Mouse (Mus musculus) lung, embryonic 14.5 days (tissue): ENCODE measurements at regions not wholly inside any gene's neighbourhood (a gene's known extent, or its start where the extent isn't known, plus 50 kb on each side); places are given as distances from the start of the nearest gene placed in this dataset.

ENCODE experiments used
- ATAC-seq: fragments of 200-750 bp; cut with Nextera tagmentation; 2 replicates; pipeline ENCODE4 v1.8.0; 2017; ENCODE audit warnings: mild to moderate bottlenecking, moderate TSS enrichment, moderate library complexity; ENCODE audit not compliant: insufficient read depth
- DNase-seq: peaks from one replicate; pipeline ENCODE4 v3.0.0-alpha.2; 2015
- H3K27ac ChIP-seq: fragments of 300-500 bp; sonication (generic); 2 replicates; pipeline ENCODE4 v1.5.1; 2014; ENCODE audit warnings: low read depth, mild to moderate bottlenecking, moderate library complexity
- H3K27me3 ChIP-seq: fragments of 300-500 bp; sonication (generic); 2 replicates; pipeline ENCODE4 v1.6.1; 2014; ENCODE audit warnings: low read length, control low read depth; ENCODE audit not compliant: insufficient read depth
- H3K36me3 ChIP-seq: fragments of 300-500 bp; sonication (generic); 2 replicates; pipeline ENCODE4 v1.6.1; 2014; ENCODE audit warnings: control low read depth; ENCODE audit not compliant: insufficient read depth
- H3K4me1 ChIP-seq: fragments of 300-500 bp; sonication (generic); 2 replicates; pipeline ENCODE4 v1.6.1; 2014; ENCODE audit warnings: antibody characterized with exemption, control low read depth; ENCODE audit not compliant: insufficient read depth
- H3K4me2 ChIP-seq: fragments of 300-500 bp; sonication (generic); 2 replicates; pipeline ENCODE4 v1.6.1; 2014; ENCODE audit warnings: mild to moderate bottlenecking
- H3K4me3 ChIP-seq: fragments of 300-500 bp; sonication (generic); 2 replicates; pipeline ENCODE4 v1.5.1; 2014; ENCODE audit warnings: low read depth, low read length
- H3K9ac ChIP-seq: fragments of 300-500 bp; sonication (generic); 2 replicates; pipeline ENCODE4 v1.6.1; 2014
- H3K9me3 ChIP-seq: fragments of 300-500 bp; sonication (generic); 2 replicates; pipeline ENCODE4 v1.6.1; 2016; ENCODE audit warnings: low read depth, low read length, control low read depth
- CTCF ChIP-seq: IDR thresholded peaks from 2 replicates; pipeline ENCODE4 v1.5.1; 2016; ENCODE audit warnings: antibody characterized with exemption, low read depth
- WGBS: fragments of 180-500 bp; shearing (Covaris S2); extraction: QIAGEN DNeasy Blood & Tissue Kit; methylation state at CpG from one replicate; pipeline ENCODE4 v1.1.7; 2014; 5-methylcytosine and 5-hydroxymethylcytosine counted together

DNA sequence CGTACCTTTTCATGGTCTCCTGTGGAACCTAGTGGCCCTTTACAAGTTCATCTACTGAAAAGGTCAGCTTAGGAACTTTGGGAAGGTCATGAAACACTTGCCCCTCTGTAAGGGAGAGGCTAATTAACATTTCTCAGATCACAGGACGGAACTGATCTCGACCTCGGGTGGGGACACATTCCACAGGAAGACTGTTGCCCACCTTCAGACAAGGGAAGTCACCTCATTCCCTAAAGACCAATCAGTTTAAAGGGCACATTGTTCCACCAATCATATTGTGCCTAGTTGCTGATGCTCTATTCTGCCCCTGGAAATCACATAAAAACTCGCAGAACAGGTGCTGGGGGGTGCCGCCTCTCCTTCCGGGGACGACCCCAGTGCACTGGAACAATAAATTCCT, 170.8 kb downstream of the Gm10260 start:
- ATAC-seq (no peak), DNase-seq (no peak)
- WGBS, result 78% methylated on average over 8 of the region's 8 CpGs
- no peaks in the 10 kb centered on the region for H3K36me3 ChIP-seq
- TF ChIP-seq CTCF, result no peak
- H3K27me3 ChIP-seq, result no peaks in the 10 kb centered on the region
- H3K4me3 ChIP-seq, result no peak overlapping the region
- H3K27ac ChIP-seq, result no peak overlapping the region
- no peaks in the 10 kb centered on the region for H3K9me3 ChIP-seq
- H3K4me1 ChIP-seq, result no peaks in the 10 kb centered on the region
- H3K4me2 ChIP-seq, result no peak overlapping the region
- no peak overlapping the region for H3K9ac ChIP-seq

DNA sequence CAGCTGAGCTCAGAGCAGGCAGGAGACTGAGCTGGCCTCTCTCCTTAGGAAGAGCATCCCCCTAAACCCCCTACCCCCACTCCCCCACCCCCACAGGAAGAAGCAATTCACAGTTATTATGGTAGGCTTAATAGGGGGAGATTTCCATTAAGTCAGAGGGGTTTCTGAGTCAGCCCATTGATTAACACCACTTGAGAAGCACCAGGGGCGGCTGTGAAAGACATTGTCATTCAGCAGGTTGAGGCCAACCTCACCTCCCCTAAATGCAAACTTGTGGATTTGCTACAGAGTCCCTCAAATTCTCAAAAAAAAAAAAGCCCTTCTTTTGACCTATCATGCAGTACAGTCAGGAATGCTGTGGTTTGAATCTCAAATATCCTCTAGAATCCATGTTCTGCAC, 172.3 kb downstream of the Gm10260 start:
- TF ChIP-seq CTCF, result no peak
- ATAC-seq, result no peak

DNA sequence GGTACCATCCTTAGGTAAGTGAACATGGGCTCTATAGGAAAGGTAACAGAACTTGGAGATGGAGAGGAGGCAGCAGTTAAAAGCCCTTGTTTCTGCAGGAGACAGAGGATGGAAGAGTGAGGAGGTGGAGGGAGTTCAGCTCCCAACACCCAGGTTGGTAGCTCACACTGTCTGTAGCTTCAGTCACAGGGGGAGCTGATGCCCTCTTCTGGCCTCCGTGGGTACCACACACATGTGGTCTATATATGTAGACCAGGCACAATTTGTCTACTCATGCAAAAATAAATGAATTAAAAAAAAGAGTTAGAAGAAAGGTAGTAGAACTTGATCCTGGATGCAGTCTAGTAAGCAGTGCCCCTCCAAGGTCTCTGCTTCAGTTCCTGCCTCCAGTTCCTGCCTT, 173.3 kb downstream of the Gm10260 start:
- Histone ChIP-seq H3K27ac (no peak overlapping the region), H3K4me2 (no peak overlapping the region), H3K36me3 (no peaks in the 10 kb centered on the region), H3K9me3 (no peaks in the 10 kb centered on the region), H3K9ac (no peak overlapping the region), H3K27me3 (no peaks in the 10 kb centered on the region), H3K4me1 (no peaks in the 10 kb centered on the region), H3K4me3 (no peak overlapping the region)
- WGBS, result 65% methylated on average over 1 of the region's 1 CpGs
- DNase-seq (no peak), ATAC-seq (no peak)
- TF ChIP-seq CTCF, result peak; percentile 40; the same call in 1 of the 2 replicates

More for the DNA sequence above, 172.3 kb downstream of the Gm10260 start:
- Histone ChIP-seq H3K36me3 (no peaks in the 10 kb centered on the region), H3K9me3 (no peaks in the 10 kb centered on the region), H3K4me2 (no peak overlapping the region), H3K27ac (no peak overlapping the region), H3K4me1 (no peaks in the 10 kb centered on the region), H3K9ac (no peak overlapping the region), H3K4me3 (no peak overlapping the region), H3K27me3 (no peaks in the 10 kb centered on the region)
- 67% methylated on average over 1 of the region's 1 CpGs for WGBS
- no peak for DNase-seq

DNA sequence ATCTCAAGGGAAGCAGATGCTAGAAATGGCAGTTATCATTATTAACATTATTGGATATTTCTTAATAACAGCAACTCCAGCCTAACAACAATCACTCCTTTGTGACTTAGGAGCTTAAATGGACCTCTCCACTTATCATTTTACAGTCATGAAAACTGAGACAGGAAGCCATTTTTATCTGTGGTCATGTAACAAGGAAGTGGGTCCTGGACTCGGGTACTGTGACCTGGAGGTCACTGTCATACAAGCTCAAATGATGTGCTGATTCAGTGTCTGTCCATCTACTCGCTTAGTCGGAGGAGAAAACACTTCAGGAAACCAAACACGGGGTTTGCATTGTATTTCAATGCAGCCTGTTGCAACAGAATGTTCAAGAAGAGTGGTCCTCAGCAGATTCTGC, 176.4 kb downstream of the Gm10260 start:
- Histone ChIP-seq H3K9ac (no peak overlapping the region), H3K4me1 (peaks cover 15% of the 10 kb centered on the region; the same call in 1 of the 2 replicates), H3K4me3 (no peak overlapping the region), H3K36me3 (no peaks in the 10 kb centered on the region), H3K9me3 (no peaks in the 10 kb centered on the region), H3K4me2 (no peak overlapping the region), H3K27ac (no peak overlapping the region), H3K27me3 (no peaks in the 10 kb centered on the region)
- no peak for DNase-seq
- no peak for TF ChIP-seq CTCF
- ATAC-seq, result no peak
- 51% methylated on average over 4 of the region's 4 CpGs for whole genome bisulfite sequencing

DNA sequence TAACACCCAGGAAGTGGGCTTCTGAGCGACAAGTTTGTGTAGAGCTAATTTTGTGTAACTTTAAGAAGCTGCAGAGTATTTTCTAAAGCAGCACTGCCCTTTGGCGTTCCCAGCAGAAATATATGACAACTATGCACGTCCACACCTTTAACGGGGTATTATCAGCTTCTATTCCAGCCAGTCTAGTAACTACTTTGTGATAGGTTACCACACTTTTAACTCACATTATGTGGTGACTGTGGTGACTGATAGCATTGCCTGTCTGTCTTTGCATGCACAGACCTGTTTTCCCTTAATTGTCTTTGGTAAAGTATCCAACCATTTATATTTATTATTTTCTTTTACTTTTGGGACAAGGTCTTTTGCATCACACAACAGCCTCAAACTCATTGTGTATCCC, 179.1 kb downstream of the Gm10260 start:
- Histone ChIP-seq H3K27me3 (no peaks in the 10 kb centered on the region), H3K36me3 (no peaks in the 10 kb centered on the region), H3K4me3 (no peak overlapping the region), H3K9ac (no peak overlapping the region), H3K9me3 (no peaks in the 10 kb centered on the region), H3K27ac (no peak overlapping the region), H3K4me2 (no peak overlapping the region), H3K4me1 (peaks cover 31% of the 10 kb centered on the region)
- no peak for ATAC-seq
- WGBS, result 80% methylated on average over 4 of the region's 4 CpGs
- DNase-seq, result no peak
- no peak for TF ChIP-seq CTCF

DNA sequence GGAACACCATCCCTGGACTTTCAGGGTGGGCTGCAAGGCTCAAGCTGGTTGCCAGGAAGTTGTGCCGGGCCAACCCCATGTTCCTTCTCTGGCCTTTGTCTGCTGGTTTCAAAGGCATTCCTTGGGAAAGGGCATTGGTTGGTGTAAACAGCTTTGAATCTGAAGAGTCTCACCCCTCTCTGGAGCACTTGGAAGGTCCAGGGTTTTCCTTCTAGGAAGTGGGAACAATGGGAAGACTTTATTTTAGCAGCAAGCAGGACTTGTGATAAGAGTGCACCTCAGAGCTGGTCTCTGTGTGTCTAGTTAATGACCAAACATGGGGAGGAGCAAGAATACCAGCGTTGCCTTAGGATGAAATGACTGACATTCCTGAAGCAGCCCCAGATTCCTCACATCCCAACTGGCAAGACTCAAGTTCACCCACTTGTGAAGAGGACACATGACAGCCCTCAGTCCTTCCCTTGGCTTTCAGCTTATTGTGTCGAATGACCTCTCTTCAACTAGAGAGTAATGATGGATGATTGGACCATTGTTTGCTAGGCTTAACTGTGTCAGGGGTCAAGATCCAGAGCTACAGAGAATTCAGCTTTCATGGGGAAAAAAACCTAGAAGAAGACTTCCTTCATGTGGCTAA, 180.1 kb downstream of the Gm10260 start:
- peak overlapping the region; percentile 19; the same call in 1 of the 2 replicates for H3K27ac ChIP-seq

DNA sequence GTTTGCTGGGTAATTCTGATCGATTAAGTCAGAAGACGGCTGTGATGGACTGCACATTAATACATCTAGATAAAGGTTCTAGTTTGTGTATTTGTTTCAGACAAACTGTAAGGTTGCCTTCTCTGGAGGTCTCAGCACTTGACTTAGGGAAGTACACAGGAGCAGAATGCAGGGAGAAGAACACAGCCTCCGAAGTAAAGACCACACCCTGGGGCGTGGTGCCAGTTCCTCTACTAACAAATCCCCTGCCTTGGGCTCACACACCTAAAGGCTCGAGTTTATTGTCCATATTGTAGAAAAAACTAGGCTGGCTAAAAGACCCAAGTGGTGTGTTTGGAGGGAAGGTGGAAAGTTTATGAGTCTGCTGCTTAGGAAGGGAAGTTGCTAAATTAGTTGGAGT, 181.8 kb downstream of the Gm10260 start:
- no peak overlapping the region for H3K4me3 ChIP-seq
- H3K27ac ChIP-seq, result no peak overlapping the region
- no peaks in the 10 kb centered on the region for H3K9me3 ChIP-seq
- H3K27me3 ChIP-seq, result no peaks in the 10 kb centered on the region
- no peak overlapping the region for H3K9ac ChIP-seq
- no peak for DNase-seq
- no peak for TF ChIP-seq CTCF
- H3K4me2 ChIP-seq, result no peak overlapping the region
- ATAC-seq, result no peak
- no peaks in the 10 kb centered on the region for H3K36me3 ChIP-seq
- WGBS, result 55% methylated on average over 5 of the region's 5 CpGs
- H3K4me1 ChIP-seq, result peaks cover 42% of the 10 kb centered on the region

More for the DNA sequence above, 180.1 kb downstream of the Gm10260 start:
- DNase-seq (peak; percentile 71), ATAC-seq (peak; percentile 45; the same call in 1 of the 2 replicates)
- H3K36me3 ChIP-seq, result no peaks in the 10 kb centered on the region
- WGBS, result 19% methylated on average over 3 of the region's 3 CpGs
- no peak overlapping the region for H3K4me3 ChIP-seq
- no peak for TF ChIP-seq CTCF
- H3K27me3 ChIP-seq, result no peaks in the 10 kb centered on the region
- H3K4me1 ChIP-seq, result peaks cover 31% of the 10 kb centered on the region
- no peaks in the 10 kb centered on the region for H3K9me3 ChIP-seq
- H3K9ac ChIP-seq, result no peak overlapping the region
- no peak overlapping the region for H3K4me2 ChIP-seq
